Mouse (Mus musculus) layer of hippocampus, adult 9-10 months (tissue): ENCODE results near the gene Gskip.

Experiments used
- DNase-seq: peaks from one replicate; pipeline ENCODE4 v3.0.0; 2022; ENCODE audit warnings: low spot score

The Gskip gene

GRCm38 (mm10) chr12:105683933-105684901 lies at the start of gene Gskip:
Gskip (plus strand) TSS chr12:105684829.
- no peak for DNase-seq

GRCm38 (mm10) chr12:105636551-105636950 lies 48.1 kb upstream of the Gskip start:
- no peak for DNase-seq

GRCm38 (mm10) chr12:105637554-105637953 lies 47.1 kb upstream of the Gskip start:
- no peak for DNase-seq

GRCm38 (mm10) chr12:105642770-105643321 lies 41.8 kb upstream of the Gskip start:
- no peak for DNase-seq

GRCm38 (mm10) chr12:105655850-105656249 lies 28.8 kb upstream of the Gskip start:
- DNase-seq, result no peak

- no peak for DNase-seq
Measured at GRCm38 (mm10) chr12:105676274-105676673, 8.4 kb upstream of the Gskip start.

- no peak for DNase-seq
Measured at GRCm38 (mm10) chr12:105678211-105678610, 6.4 kb upstream of the Gskip start.

- DNase-seq, result no peak
Measured at GRCm38 (mm10) chr12:105678762-105679161, 5.9 kb upstream of the Gskip start.

GRCm38 (mm10) chr12:105685001-105685691 lies 517 bp downstream of the Gskip start, which contains the start of gene Atg2b:
Atg2b (minus strand) TSS chr12:105685211.
- DNase-seq, result peak; percentile 86

- no peak for DNase-seq
Measured at GRCm38 (mm10) chr12:105686791-105687190, 2.2 kb downstream of the Gskip start.

- no peak for DNase-seq
Measured at GRCm38 (mm10) chr12:105687416-105687815, 2.8 kb downstream of the Gskip start.

- no peak for DNase-seq
Measured at GRCm38 (mm10) chr12:105688546-105688945, 3.9 kb downstream of the Gskip start.

GRCm38 (mm10) chr12:105689435-105689834 lies 4.8 kb downstream of the Gskip start:
- DNase-seq, result no peak

- no peak for DNase-seq
Measured at GRCm38 (mm10) chr12:105694021-105694420, 9.4 kb downstream of the Gskip start.

- no peak for DNase-seq
Measured at GRCm38 (mm10) chr12:105695848-105696247, 11.2 kb downstream of the Gskip start.

- DNase-seq, result no peak
Measured at GRCm38 (mm10) chr12:105697104-105697780, 12.6 kb downstream of the Gskip start.

GRCm38 (mm10) chr12:105700433-105700832 lies 15.8 kb downstream of the Gskip start:
- no peak for DNase-seq

- DNase-seq, result no peak
Measured at GRCm38 (mm10) chr12:105705799-105706487, 21.3 kb downstream of the Gskip start, which contains the start of gene Ak7. Ak7 (plus strand) TSS chr12:105705976.

GRCm38 (mm10) chr12:105718616-105719015 lies 34.0 kb downstream of the Gskip start:
- DNase-seq, result no peak

GRCm38 (mm10) chr12:105720196-105720595 lies 35.6 kb downstream of the Gskip start:
- no peak for DNase-seq

- no peak for DNase-seq
Measured at GRCm38 (mm10) chr12:105721452-105722132, 37.0 kb downstream of the Gskip start.
